Mouse (Mus musculus): ENCODE measurements at regions not wholly inside any gene's neighbourhood (a gene's known extent, or its start where the extent isn't known, plus 50 kb on each side); places are given as distances from the start of the nearest gene placed in this dataset.

DNA sequence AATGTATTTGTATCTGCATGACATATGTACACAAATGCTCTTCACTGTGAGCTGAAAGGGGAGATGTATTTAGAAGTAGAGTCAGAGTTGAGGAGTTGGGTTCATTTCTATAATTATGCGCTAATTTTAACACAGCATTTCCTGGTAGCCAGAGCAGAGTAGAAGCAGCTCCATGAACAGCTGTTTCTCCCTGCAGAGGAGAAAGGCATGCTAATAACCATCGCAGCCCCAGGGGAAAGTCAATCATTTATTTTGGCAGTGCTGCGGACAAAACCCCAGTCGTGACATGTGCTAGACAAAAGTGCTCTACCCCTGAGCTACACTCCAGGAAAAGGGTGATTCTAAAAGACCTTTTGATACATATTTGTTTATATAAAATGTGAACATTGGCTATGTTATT is 565.7 kb upstream of the Vstm2b start:
- TF ChIP-seq CTCF (IDR thresholded peaks at IDR 0.05; ENCODE audit: extremely low read depth, insufficient read length, insufficient replicate concordance, low read depth, low read length) = no peak
- no peak for TF ChIP-seq POLR2A (IDR thresholded peaks at IDR 0.05; ENCODE audit: low read depth, low read length)

Measured in small intestine, adult 2 months (tissue).